Mouse (Mus musculus) stomach, embryonic 16.5 days (tissue): ENCODE results near the gene Grb10. TPM values are rescaled to one million over a fixed set of nuclear protein-coding genes. Genes with fewer than 3 reads are reported as not detected.

Experiments used
- ATAC-seq: fragments of 200-750 bp; cut with Nextera tagmentation; 2 replicates; pipeline ENCODE4 v1.8.0; 2017; ENCODE audit warnings: moderate number of reproducible peaks, moderate TSS enrichment; ENCODE audit not compliant: insufficient read depth, low FRiP score
- H3K27ac ChIP-seq: fragments of 300-500 bp; sonication (generic); 2 replicates; pipeline ENCODE4 v1.5.1; 2014; ENCODE audit warnings: low read length
- H3K27me3 ChIP-seq: fragments of 300-500 bp; sonication (generic); 2 replicates; pipeline ENCODE4 v1.6.1; 2014; ENCODE audit warnings: low read length, control low read depth, mixed read lengths; ENCODE audit not compliant: control insufficient read depth, insufficient read depth
- H3K36me3 ChIP-seq: fragments of 300-500 bp; sonication (generic); 2 replicates; pipeline ENCODE4 v1.6.1; 2014; ENCODE audit warnings: low read length; ENCODE audit not compliant: control insufficient read depth, insufficient read depth
- H3K4me1 ChIP-seq: fragments of 300-500 bp; sonication (generic); 2 replicates; pipeline ENCODE4 v1.6.1; 2014; ENCODE audit warnings: low read length, control low read depth, mixed read lengths; ENCODE audit not compliant: control insufficient read depth, insufficient read depth
- H3K4me2 ChIP-seq: fragments of 300-500 bp; sonication (generic); 2 replicates; pipeline ENCODE4 v1.6.1; 2014; ENCODE audit warnings: low read depth, low read length, mixed read lengths
- H3K4me3 ChIP-seq: fragments of 300-500 bp; sonication (generic); replicated peaks from 2 replicates; pipeline ENCODE4 v1.5.1; 2014; ENCODE audit warnings: mild to moderate bottlenecking, low read length
- H3K9ac ChIP-seq: fragments of 300-500 bp; sonication (generic); 2 replicates; pipeline ENCODE4 v1.6.1; 2014; ENCODE audit warnings: low read length
- H3K9me3 ChIP-seq: fragments of 300-500 bp; sonication (generic); replicated peaks from 2 replicates; pipeline ENCODE4 v1.6.1; 2016; ENCODE audit warnings: low read length, control low read depth; ENCODE audit not compliant: control insufficient read depth
- WGBS: fragments of 180-500 bp; shearing (Covaris S2); extraction: QIAGEN DNeasy Blood & Tissue Kit; methylation state at CpG from one replicate; pipeline ENCODE4 v1.1.7; 2014; 5-methylcytosine and 5-hydroxymethylcytosine counted together
- polyA plus RNA-seq: library from polyadenylated mRNA; unstranded; fragments of >200 nt; fragmentation: Nextera tagmentation; extraction: Ambion mirVana; gene quantifications from 2 replicates; pipeline ENCODE4 v1.2.1, GENCODE M21; 2015

The Grb10 gene
- polyA plus RNA-seq, 1 experiment from 2014 or later: 397 TPM

DNA sequence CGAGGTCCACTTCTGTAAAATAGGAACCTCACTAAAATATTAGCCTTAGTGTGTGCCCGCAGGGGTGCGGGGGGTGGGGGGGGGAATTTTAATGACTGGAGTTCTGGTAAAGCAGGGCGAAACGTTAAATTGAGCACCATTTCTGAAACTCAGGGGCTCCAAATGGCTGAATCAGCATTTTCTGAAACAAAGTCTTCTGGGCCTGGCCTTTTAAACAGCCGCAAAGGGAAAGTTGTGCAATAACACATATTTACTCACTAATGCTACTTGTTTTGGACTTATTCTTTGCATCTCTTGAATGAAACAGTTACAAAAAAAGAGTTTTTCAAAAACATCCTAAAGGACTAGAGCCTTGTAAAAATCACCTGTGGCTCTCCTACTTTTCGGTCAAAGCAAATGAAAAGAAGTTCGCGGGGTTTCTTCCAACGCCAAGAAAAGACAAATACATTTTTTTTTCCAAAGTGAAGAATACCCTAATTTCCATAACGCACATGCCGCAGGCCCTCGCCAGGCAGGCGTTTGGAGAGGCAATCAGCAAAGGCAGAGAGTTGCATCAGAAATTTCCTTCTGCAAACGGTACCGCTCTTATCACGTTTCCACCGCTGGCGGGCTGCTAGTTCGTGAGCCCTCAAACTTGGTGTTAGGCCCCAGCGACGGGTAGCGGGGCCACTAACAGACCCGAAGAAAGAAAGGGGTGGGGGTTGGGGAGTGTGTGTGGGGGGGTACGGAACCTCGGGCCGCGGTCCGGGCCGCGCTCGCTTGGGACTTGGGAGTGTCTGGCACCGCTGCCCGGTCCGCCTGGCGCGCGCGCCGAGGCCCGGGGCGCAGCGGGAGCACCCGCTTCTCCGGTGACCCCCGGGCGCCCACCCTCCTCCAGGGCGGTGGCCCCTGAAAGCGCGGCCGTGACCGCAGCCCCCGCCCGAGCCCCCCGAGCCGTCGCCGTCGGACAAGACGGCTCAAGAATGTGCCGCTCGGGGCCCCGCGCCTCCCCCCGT lies 2.3 kb downstream of the Grb10 start:
- peak overlapping the region; percentile 54 for H3K4me2 ChIP-seq
- no peaks in the 10 kb centered on the region for H3K4me1 ChIP-seq
- peaks cover 59% of the 10 kb centered on the region for H3K27me3 ChIP-seq
- H3K27ac ChIP-seq: peak overlapping the region; percentile 84
- H3K9ac ChIP-seq: peak overlapping the region; percentile 92
- no peaks in the 10 kb centered on the region for H3K9me3 ChIP-seq
- ATAC-seq: peak; percentile 3; the same call in 1 of the 2 replicates
- 4% methylated on average over 52 of the region's 65 CpGs for WGBS
- no peaks in the 10 kb centered on the region for H3K36me3 ChIP-seq
- peak overlapping the region; percentile 60 for H3K4me3 ChIP-seq

DNA sequence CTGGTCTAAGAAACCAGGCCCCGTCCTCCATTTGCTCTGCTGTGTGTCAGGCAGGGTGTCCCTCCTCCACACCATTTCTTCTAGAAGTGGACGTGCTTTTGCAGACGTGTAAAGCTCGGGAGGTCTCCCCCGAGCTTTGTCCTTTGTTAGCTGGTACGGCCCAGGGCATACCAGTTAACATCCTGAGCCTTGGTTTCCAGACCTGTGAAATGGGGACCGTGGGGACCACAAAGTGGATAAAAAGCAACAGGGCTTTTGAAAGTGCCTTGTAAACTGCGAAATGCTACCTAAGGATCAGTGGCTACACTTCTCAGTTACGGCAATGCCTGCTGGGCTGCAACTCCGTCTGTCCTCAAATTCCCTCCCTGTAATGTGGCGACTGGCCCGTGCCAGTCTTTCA lies 3.2 kb downstream of the Grb10 start:
- Histone ChIP-seq H3K4me1 (no peaks in the 10 kb centered on the region), H3K4me3 (peak overlapping the region; percentile 60), H3K27me3 (peaks cover 60% of the 10 kb centered on the region), H3K4me2 (peak overlapping the region; percentile 54), H3K36me3 (no peaks in the 10 kb centered on the region), H3K9me3 (no peaks in the 10 kb centered on the region), H3K9ac (peak overlapping the region; percentile 92), H3K27ac (peak overlapping the region; percentile 84)
- 10% methylated on average over 12 of the region's 12 CpGs for WGBS
- ATAC-seq: no peak

DNA sequence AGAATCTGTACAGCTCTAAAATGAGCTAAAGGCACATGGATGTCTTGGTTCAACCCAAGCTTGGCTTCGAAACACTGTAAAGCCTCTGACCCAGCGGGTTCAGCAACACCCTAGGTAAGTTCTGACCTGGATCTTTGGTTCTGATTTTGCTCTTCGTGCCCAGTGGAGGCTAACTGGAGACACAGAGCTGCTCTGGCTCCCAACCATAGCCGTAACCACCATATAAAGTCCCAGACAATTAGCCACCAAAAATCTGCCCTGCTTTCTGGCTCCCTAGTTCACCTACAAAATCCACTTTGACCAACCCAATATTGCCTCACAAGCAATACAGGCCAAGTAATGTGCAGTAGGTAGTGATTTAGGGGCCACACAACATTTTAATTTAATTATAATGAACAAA lies 3.7 kb downstream of the Grb10 start:
- ATAC-seq: no peak
- 44% methylated on average over 4 of the region's 4 CpGs for WGBS
- Histone ChIP-seq H3K9me3 (no peaks in the 10 kb centered on the region), H3K36me3 (no peaks in the 10 kb centered on the region), H3K27me3 (peaks cover 59% of the 10 kb centered on the region), H3K4me3 (peak overlapping the region; percentile 60), H3K9ac (peak overlapping the region; percentile 92), H3K4me2 (peak overlapping the region; percentile 54), H3K27ac (peak overlapping the region; percentile 39; the same call in 1 of the 2 replicates), H3K4me1 (no peaks in the 10 kb centered on the region)

DNA sequence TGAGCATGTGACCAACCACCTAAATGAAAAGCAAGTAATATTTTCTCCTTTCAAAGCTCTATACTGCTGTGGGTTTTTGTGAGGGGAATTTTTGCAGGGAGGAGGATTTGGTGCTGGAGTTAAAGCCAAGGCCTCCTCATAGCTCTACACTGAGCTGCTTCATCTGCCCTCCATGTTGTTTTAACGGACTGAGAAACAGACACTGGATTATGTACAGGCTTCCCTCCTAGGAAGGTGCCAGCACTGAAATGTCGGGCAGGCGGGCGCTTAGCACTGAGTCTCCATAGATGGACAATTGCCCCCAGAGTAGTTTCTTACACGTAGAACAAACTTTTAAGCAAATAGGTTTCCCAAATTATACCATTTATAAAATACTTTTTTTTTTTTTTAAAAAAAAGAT lies 4.1 kb downstream of the Grb10 start:
- ATAC-seq: no peak
- Histone ChIP-seq H3K4me1 (no peaks in the 10 kb centered on the region), H3K9me3 (no peaks in the 10 kb centered on the region), H3K4me2 (peak overlapping the region; percentile 54), H3K27me3 (peaks cover 54% of the 10 kb centered on the region), H3K27ac (peak overlapping the region; percentile 64), H3K36me3 (no peaks in the 10 kb centered on the region), H3K9ac (peak overlapping the region; percentile 92), H3K4me3 (peak overlapping the region; percentile 60)
- 31% methylated on average over 5 of the region's 5 CpGs for WGBS

DNA sequence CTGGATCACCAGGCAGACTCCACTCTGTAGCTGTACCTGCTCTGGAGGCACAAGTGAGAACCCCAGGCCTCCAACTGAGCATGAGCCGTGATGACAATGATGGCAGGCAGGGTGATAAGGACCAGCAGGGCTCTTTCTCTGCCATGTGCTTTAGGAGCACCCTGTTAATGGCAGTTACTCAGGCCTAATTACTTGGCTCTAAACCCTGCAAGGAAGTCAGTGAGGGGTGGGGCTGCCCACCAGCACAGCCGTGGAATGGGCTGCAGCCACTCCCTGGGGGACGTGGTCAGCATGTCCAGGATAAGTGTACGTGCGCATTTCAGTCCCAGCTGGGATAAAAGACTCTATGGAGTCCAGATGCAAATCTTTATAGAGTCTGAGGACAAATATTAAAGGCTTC lies 5.7 kb downstream of the Grb10 start:
- Histone ChIP-seq H3K9ac (peak overlapping the region; percentile 36; the same call in 1 of the 2 replicates), H3K9me3 (peaks cover 6% of the 10 kb centered on the region; the same call in 1 of the 2 replicates), H3K4me1 (no peaks in the 10 kb centered on the region), H3K36me3 (peaks cover 12% of the 10 kb centered on the region; the same call in 1 of the 2 replicates), H3K4me2 (peak overlapping the region; percentile 54), H3K27me3 (peaks cover 63% of the 10 kb centered on the region), H3K4me3 (peak overlapping the region; percentile 27), H3K27ac (peak overlapping the region; percentile 34; the same call in 1 of the 2 replicates)
- 27% methylated on average over 5 of the region's 5 CpGs for WGBS
- ATAC-seq: no peak; the same call in 1 of the 2 replicates

DNA sequence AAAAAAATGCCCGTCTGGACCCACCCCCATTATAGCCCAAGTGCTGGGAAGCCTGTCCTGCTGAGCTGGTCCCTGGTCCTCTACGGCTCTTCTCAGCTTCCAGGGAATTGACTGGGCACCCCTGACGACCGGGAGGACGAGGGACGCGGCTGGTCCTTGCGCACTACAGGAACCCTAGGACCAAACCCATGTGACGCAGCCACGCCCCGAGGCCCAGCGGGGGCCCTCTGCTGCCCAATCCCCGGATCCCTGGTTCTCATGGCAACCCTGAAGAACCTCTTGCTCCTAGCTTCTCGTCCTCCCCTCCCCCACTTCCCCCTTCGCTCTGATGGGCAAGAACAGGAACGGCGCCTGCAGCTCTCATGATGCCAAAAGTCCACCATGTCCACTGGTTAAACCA lies 11.8 kb downstream of the Grb10 start:
- Histone ChIP-seq H3K9ac (no peak overlapping the region), H3K4me3 (peak overlapping the region; percentile 31; the same call in 1 of the 2 replicates), H3K4me1 (no peaks in the 10 kb centered on the region), H3K9me3 (peaks cover 44% of the 10 kb centered on the region), H3K36me3 (peaks cover 42% of the 10 kb centered on the region), H3K27me3 (peaks cover 63% of the 10 kb centered on the region), H3K4me2 (peak overlapping the region; percentile 51), H3K27ac (no peak overlapping the region)
- 0 out of 2 replicates have a peak, but pooled peaks have one; percentile 9 for ATAC-seq
- 57% methylated on average over 17 of the region's 17 CpGs for WGBS

DNA sequence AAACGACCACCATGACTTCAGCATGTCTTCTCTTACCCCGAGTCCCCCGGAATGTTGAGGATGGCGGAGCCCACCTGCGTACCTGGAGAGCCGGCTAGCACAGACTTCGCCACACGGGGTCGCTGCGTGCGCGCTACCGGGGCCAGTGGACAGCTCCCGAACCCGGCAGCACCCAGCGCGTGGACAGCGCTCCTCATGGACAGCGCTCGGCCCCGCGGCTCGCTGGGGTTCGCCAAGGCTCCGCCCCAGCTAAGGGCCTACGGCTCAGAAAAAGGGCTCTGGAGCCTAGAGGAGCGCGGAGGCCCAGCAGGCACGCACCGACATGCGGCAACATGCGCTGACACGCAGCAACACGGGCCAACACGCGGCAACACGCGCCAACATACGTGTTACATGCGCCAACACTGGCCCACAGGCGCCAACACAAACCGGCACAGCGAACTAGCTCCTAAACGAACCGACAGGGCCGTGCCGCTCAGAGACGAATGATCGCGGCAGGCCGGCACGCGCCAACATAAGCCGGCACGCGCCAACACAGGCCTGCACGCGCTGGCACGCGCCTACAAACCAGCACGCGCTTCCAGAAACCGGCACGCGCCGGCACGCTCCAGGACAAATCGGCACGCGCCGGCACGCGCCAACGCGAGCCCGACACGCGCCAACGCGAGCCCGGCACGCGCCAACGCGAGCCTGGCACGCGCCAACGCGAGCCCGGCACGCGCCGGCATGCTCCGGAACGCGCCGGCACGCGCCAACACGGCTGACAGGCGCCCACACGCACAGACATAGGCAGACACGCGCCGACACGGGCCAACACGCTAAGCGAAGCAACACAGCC lies 12.5 kb downstream of the Grb10 start:
- Histone ChIP-seq H3K27me3 (peaks cover 60% of the 10 kb centered on the region), H3K9me3 (peaks cover 44% of the 10 kb centered on the region), H3K4me2 (peak overlapping the region; percentile 51), H3K36me3 (peaks cover 42% of the 10 kb centered on the region), H3K4me3 (peak overlapping the region; percentile 31), H3K9ac (no peak overlapping the region), H3K4me1 (no peaks in the 10 kb centered on the region), H3K27ac (no peak overlapping the region)
- 40% methylated on average over 108 of the region's 108 CpGs for WGBS
- ATAC-seq: peak; percentile 93

DNA sequence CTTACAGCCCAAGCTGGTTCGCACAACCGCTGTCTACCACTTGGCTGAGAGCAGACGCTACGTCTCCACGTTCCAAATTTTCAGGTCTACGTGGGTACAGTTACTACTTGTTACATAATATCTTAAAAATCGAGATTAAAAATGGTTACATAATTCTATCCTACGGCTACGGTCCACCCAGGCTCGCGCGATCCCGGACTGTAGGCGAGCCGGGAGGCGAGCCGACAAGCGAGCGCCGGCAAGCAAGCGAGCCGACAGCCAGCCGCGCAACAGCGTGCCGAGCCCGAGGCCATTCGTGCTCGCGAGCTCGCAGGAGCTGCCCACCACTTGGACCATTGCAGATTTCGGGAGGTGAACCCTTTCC lies 13.1 kb downstream of the Grb10 start:
- 56% methylated on average over 32 of the region's 32 CpGs for WGBS
- peaks cover 64% of the 10 kb centered on the region for H3K27me3 ChIP-seq

More for the DNA sequence above, 13.1 kb downstream of the Grb10 start:
- H3K9me3 ChIP-seq: peaks cover 44% of the 10 kb centered on the region
- no peak overlapping the region for H3K4me2 ChIP-seq
- H3K36me3 ChIP-seq: peaks cover 42% of the 10 kb centered on the region
- no peak overlapping the region for H3K4me3 ChIP-seq
- ATAC-seq: peak; percentile 58; the same call in 1 of the 2 replicates
- H3K4me1 ChIP-seq: no peaks in the 10 kb centered on the region
- H3K27ac ChIP-seq: no peak overlapping the region
- no peak overlapping the region for H3K9ac ChIP-seq
